Mouse (Mus musculus) limb, embryonic 11.5 days (tissue): ENCODE data around the gene Pigb. TPM values are rescaled to one million over a fixed set of nuclear protein-coding genes. Genes with fewer than 3 reads are reported as not detected.

Source experiments
- ATAC-seq: fragments of 200-750 bp; cut with Nextera tagmentation; 2 replicates; pipeline ENCODE4 v1.8.0; 2017; ENCODE audit warnings: low read depth; ENCODE audit not compliant: insufficient number of reproducible peaks, low FRiP score, low TSS enrichment
- DNase-seq: peaks from one replicate; pipeline ENCODE4 v3.0.0-alpha.2; 2015; ENCODE audit warnings: low spot score
- H3K27ac ChIP-seq: fragments of 300-500 bp; sonication (generic); replicated peaks from 2 replicates; pipeline ENCODE4 v1.5.1; 2014; ENCODE audit warnings: low read depth, mild to moderate bottlenecking, low read length
- H3K27me3 ChIP-seq: fragments of 300-500 bp; sonication (generic); 2 replicates; pipeline ENCODE4 v1.6.1; 2014; ENCODE audit warnings: mild to moderate bottlenecking, low read length, mixed read lengths; ENCODE audit not compliant: control insufficient read depth, insufficient read depth
- H3K36me3 ChIP-seq: fragments of 300-500 bp; sonication (generic); 2 replicates; pipeline ENCODE4 v1.6.1; 2014; ENCODE audit warnings: mild to moderate bottlenecking, low read length, moderate library complexity, mixed read lengths; ENCODE audit not compliant: control insufficient read depth, insufficient read depth
- H3K4me1 ChIP-seq: fragments of 300-500 bp; sonication (generic); 2 replicates; pipeline ENCODE4 v1.6.1; 2014; ENCODE audit warnings: low read length, mixed read lengths; ENCODE audit not compliant: control insufficient read depth, insufficient read depth
- H3K4me2 ChIP-seq: fragments of 300-500 bp; sonication (generic); 2 replicates; pipeline ENCODE4 v1.6.1; 2014; ENCODE audit warnings: low read depth, mild to moderate bottlenecking, moderate library complexity; ENCODE audit not compliant: severe bottlenecking
- H3K4me3 ChIP-seq: fragments of 300-500 bp; sonication (generic); 2 replicates; pipeline ENCODE4 v1.5.1; 2014; ENCODE audit warnings: low read depth, low read length
- H3K9ac ChIP-seq: fragments of 300-500 bp; sonication (generic); 2 replicates; pipeline ENCODE4 v1.6.1; 2014; ENCODE audit warnings: mild to moderate bottlenecking, low read length
- H3K9me3 ChIP-seq: fragments of 300-500 bp; sonication (generic); 2 replicates; pipeline ENCODE4 v1.6.1; 2016; ENCODE audit warnings: low read length; ENCODE audit not compliant: control insufficient read depth
- WGBS: fragments of 180-500 bp; shearing (Covaris S2); extraction: QIAGEN DNeasy Blood & Tissue Kit; methylation state at CpG from one replicate; pipeline ENCODE4 v1.1.7; 2014; 5-methylcytosine and 5-hydroxymethylcytosine counted together
- polyA plus RNA-seq: library from polyadenylated mRNA; unstranded; fragments of >200 nt; fragmentation: Nextera tagmentation; extraction: Ambion mirVana; gene quantifications from 2 replicates; pipeline ENCODE4 v1.2.1, GENCODE M21; 2014

The Pigb gene
- polyA plus RNA-seq, 1 experiment from 2014 or later, result 16.6 TPM

GRCm38 (mm10) chr9:73000487-73000886, 39.7 kb downstream of the Pigb start:
- Histone ChIP-seq H3K36me3 (no peaks in the 10 kb centered on the region), H3K27me3 (no peaks in the 10 kb centered on the region), H3K9ac (no peak overlapping the region), H3K4me1 (no peaks in the 10 kb centered on the region), H3K9me3 (no peaks in the 10 kb centered on the region), H3K27ac (no peak overlapping the region), H3K4me3 (no peak overlapping the region), H3K4me2 (no peak overlapping the region)
- ATAC-seq, result no peak
- DNase-seq, result no peak
- 64% methylated on average over 2 of the region's 2 CpGs for WGBS

GRCm38 (mm10) chr9:72996806-72997205, 43.4 kb downstream of the Pigb start:
- Histone ChIP-seq H3K27ac (no peak overlapping the region), H3K27me3 (no peaks in the 10 kb centered on the region), H3K4me2 (no peak overlapping the region), H3K9ac (no peak overlapping the region), H3K36me3 (no peaks in the 10 kb centered on the region), H3K4me3 (no peak overlapping the region), H3K4me1 (no peaks in the 10 kb centered on the region), H3K9me3 (no peaks in the 10 kb centered on the region)
- WGBS, result 55% methylated on average over 7 of the region's 7 CpGs
- ATAC-seq (no peak), DNase-seq (no peak)

- no peak for ATAC-seq
- no peaks in the 10 kb centered on the region for H3K9me3 ChIP-seq
- DNase-seq, result no peak
- H3K36me3 ChIP-seq, result no peaks in the 10 kb centered on the region
- no peak overlapping the region for H3K27ac ChIP-seq
- no peaks in the 10 kb centered on the region for H3K4me1 ChIP-seq
- no peak overlapping the region for H3K4me3 ChIP-seq
- H3K9ac ChIP-seq, result no peak overlapping the region
- no peaks in the 10 kb centered on the region for H3K27me3 ChIP-seq
- H3K4me2 ChIP-seq, result no peak overlapping the region
These were observed 44.0 kb downstream of the Pigb start for GRCm38 (mm10) chr9:72996167-72996566.

GRCm38 (mm10) chr9:72992576-72992975, 47.6 kb downstream of the Pigb start:
- 92% methylated on average over 5 of the region's 5 CpGs for WGBS
- DNase-seq (no peak), ATAC-seq (no peak)
- no peaks in the 10 kb centered on the region for H3K9me3 ChIP-seq
- no peak overlapping the region for H3K4me2 ChIP-seq
- no peaks in the 10 kb centered on the region for H3K4me1 ChIP-seq
- no peak overlapping the region for H3K27ac ChIP-seq
- no peak overlapping the region for H3K9ac ChIP-seq
- no peak overlapping the region for H3K4me3 ChIP-seq
- no peaks in the 10 kb centered on the region for H3K27me3 ChIP-seq
- H3K36me3 ChIP-seq, result no peaks in the 10 kb centered on the region

GRCm38 (mm10) chr9:72991420-72991819, 48.8 kb downstream of the Pigb start:
- Histone ChIP-seq H3K27ac (no peak overlapping the region), H3K4me1 (no peaks in the 10 kb centered on the region), H3K27me3 (no peaks in the 10 kb centered on the region), H3K36me3 (no peaks in the 10 kb centered on the region), H3K4me2 (no peak overlapping the region), H3K4me3 (no peak overlapping the region), H3K9ac (no peak overlapping the region), H3K9me3 (no peaks in the 10 kb centered on the region)
- ATAC-seq (no peak), DNase-seq (no peak)
- WGBS, result 92% methylated on average over 2 of the region's 2 CpGs

- 87% methylated on average over 5 of the region's 5 CpGs for WGBS
- no peak overlapping the region for H3K27ac ChIP-seq
- H3K9me3 ChIP-seq, result no peaks in the 10 kb centered on the region
- no peak overlapping the region for H3K4me3 ChIP-seq
- H3K9ac ChIP-seq, result no peak overlapping the region
- ATAC-seq (no peak), DNase-seq (no peak)
- 0 out of 2 replicates have a peak, but pooled peaks cover 4% of the 10 kb centered on the region for H3K4me1 ChIP-seq
- H3K36me3 ChIP-seq, result no peaks in the 10 kb centered on the region
- H3K4me2 ChIP-seq, result no peak overlapping the region
- no peaks in the 10 kb centered on the region for H3K27me3 ChIP-seq
These were observed 51.5 kb downstream of the Pigb start for GRCm38 (mm10) chr9:72988706-72989105.

GRCm38 (mm10) chr9:72987703-72988102, 52.5 kb downstream of the Pigb start:
- WGBS, result 70% methylated on average over 3 of the region's 3 CpGs
- Histone ChIP-seq H3K27me3 (no peaks in the 10 kb centered on the region), H3K4me1 (0 out of 2 replicates have a peak, but pooled peaks cover 4% of the 10 kb centered on the region), H3K27ac (no peak overlapping the region), H3K4me2 (no peak overlapping the region), H3K9me3 (no peaks in the 10 kb centered on the region), H3K9ac (no peak overlapping the region), H3K4me3 (no peak overlapping the region), H3K36me3 (no peaks in the 10 kb centered on the region)
- DNase-seq (no peak), ATAC-seq (no peak)

GRCm38 (mm10) chr9:72985250-72986220, 54.6 kb downstream of the Pigb start, which contains the start of the genes Ccpg1os and Ccpg1:
TSS of gene Ccpg1os (minus strand) at chr9:72985382.
TSS of gene Ccpg1 (plus strand) at chr9:72985429.
- WGBS, result under 1% methylated on average over 88 of the region's 88 CpGs
- DNase-seq, result peak; percentile 96
- Histone ChIP-seq H3K4me2 (peak within 1 kb of the TSS; percentile 92), H3K36me3 (no peaks in the 10 kb centered on the region), H3K9ac (peak within 1 kb of the TSS; percentile 64), H3K4me1 (0 out of 2 replicates have a peak, but pooled peaks cover 4% of the 10 kb centered on the region), H3K27ac (no peak within 1 kb of the TSS), H3K4me3 (peak within 1 kb of the TSS; percentile 87), H3K9me3 (no peaks in the 10 kb centered on the region), H3K27me3 (no peaks in the 10 kb centered on the region)
- peak; percentile 100 for ATAC-seq
